Mouse (Mus musculus) ES-E14 (cell line): ENCODE measurements around the gene BC048403.

Source experiments
- CHD2 ChIP-seq: IDR thresholded peaks from 2 replicates; pipeline ENCODE4 v1.6.1; 2014; ENCODE audit warnings: mild to moderate bottlenecking, low read depth, low read length, inconsistent platforms
- HCFC1 ChIP-seq: IDR thresholded peaks from 2 replicates; pipeline ENCODE4 v1.6.1; 2012; ENCODE audit warnings: low read length, inconsistent platforms, borderline replicate concordance; ENCODE audit not compliant: insufficient read depth
- ZNF384 ChIP-seq: IDR thresholded peaks from 2 replicates; pipeline ENCODE4 v1.6.1; 2012; ENCODE audit warnings: low read depth, low read length, inconsistent platforms

DNA sequence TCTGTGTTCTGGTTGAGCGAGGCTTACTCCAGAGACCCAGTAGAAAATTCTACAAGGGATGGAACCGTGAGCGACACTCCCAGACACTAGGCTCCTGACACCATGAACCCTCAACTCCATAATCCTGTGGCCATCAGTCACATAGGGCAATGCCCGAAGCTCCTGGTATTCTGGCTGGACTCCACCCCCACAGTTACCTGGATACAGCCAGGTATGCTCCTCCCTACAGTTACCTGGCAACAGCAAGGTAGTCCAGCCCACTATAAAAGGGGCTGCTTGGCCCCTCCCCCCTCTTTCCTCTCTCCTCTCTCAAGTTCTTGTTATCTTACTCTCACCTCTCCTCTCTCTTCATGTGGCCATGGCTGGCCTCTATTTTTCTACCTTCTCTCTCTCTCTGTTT lies 12.6 kb upstream of the BC048403 start:
- no peak for TF ChIP-seq ZNF384
- TF ChIP-seq HCFC1 = no peak
- TF ChIP-seq CHD2 = no peak
